Mouse (Mus musculus) urinary bladder, postnatal 10 days (tissue): Measurements from ENCODE around the gene Fip1l1.

Experiments
- DNase-seq: peaks from one replicate; pipeline ENCODE4 v3.0.0; 2022; ENCODE audit warnings: low spot score

Fip1l1 gene

DNA sequence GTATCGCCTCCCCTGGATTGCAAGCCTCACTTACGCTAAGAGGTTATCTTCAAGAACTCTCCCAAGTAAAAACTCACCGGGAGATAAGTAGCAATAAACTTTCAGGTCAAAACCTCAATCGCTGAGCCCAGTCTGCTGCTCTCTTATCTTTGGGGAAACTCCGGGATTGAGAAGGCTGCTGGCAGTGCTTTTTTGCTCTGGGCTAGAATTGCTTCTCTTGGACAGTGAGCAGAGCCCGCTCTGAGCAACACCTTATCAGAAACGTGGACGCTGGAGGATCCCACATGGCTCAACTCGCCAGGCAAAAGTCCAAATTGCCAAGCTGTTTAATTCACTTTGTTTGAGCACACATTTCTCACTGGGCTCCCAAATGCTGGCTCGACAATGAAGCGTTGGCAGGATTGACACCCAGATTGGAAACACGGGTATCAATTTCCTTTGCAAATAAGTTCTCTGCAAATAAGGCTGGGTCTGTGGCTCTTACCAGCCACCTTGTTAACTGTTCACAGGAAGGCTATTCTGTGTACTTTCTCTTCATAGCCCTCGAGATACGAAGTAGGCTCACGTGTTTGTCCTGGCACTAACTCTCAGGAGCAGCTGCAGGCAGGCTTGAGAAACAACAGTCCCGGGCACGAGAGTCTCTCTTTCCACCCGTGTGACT lies 78.4 kb downstream of the Fip1l1 start:
- no peak for DNase-seq

DNA sequence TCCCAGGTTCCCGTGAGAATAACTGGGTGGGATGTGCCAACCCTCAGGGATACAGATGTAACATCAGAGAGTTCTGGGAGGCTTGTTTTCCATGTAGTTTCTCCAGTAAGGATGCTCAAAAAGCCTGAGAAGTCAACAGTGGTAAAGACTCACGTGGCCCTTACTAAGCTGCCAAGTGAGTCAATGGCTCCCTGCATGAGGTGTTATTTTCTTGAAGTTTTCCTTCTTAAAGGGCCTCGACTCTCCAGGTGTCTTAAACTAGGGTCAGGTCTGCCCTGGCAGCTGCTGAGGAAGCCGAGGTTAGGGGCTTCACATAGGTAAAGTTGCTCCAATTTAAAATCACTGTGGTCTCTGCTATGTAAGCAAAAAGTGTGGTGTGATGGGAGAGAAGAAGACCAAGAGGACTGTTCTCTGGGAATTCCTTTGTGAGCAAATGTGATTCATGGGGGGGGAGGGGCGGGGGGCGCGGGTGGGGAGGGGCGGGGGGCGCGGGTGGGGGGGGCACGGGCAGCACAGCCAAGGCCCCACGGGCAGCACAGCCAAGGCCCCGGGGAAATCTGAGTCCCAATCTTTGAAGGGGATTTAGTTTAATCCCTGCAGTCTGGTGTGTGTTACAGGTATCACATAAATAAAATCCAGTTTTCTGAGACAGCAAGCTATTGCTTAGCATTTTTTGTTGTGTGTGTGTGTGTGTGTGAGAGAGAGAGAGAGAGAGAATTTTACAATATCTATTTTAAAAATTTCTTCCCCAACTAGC lies 82.7 kb downstream of the Fip1l1 start:
- no peak for DNase-seq

DNA sequence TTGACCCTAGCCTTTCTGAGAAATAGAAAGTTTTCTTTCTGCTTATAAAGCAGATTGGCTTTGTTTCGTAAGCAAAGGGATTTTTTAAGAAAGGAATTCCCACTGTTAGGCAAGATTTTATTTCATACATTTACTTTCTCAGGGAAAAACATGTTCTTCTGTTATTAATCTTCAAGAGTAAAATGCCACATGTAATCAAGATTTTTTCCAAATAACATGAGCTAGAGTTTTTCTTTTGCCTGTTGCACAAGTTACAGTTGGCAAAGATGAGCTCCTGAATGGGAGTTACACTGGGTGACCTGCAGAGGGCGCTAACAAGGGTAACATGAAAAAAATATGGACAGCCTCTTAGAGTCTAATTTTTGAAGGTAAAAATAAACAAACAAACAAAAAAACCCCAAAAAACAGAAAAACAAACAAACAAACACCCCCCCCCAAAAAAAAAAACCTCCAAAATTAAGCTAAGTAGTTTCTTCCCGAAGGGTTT lies 83.4 kb downstream of the Fip1l1 start:
- DNase-seq, result no peak

DNA sequence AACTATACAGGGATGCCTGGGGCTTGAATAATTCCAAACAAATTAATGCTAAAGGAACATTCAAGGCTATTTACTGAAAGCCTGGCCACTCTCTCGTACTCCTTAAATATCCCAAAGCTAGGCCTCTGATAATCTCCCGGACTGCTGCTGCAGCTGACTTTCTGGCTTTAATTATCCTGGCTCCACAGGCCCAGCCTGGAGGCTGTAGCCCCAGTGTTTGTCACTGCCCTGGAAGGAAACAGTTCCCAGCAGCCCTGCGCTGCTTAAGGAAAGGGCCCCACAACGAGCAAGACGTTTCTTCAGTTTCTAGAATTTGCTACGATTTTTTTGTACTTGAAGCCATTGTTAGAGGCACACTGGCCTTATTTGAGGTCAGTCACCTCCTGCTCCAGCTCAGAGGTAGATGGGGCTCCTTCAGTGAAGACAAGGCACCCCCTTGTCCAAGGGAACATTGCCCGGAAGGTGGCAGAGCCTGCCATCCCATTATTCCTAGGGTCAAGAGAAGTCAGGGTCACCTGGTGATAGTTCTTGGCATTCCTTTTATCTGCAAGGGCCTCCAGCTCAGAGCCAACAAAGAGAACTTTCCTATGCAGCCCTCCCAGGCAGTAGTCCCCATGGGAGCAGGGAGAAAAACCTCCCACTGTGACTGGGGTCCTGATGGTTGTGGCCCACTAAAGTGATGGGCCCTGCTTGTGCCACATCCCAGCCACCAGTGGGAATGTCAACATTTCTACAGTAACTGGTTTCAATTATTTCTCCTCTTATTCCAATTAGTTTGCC lies 86.6 kb downstream of the Fip1l1 start:
- no peak for DNase-seq

DNA sequence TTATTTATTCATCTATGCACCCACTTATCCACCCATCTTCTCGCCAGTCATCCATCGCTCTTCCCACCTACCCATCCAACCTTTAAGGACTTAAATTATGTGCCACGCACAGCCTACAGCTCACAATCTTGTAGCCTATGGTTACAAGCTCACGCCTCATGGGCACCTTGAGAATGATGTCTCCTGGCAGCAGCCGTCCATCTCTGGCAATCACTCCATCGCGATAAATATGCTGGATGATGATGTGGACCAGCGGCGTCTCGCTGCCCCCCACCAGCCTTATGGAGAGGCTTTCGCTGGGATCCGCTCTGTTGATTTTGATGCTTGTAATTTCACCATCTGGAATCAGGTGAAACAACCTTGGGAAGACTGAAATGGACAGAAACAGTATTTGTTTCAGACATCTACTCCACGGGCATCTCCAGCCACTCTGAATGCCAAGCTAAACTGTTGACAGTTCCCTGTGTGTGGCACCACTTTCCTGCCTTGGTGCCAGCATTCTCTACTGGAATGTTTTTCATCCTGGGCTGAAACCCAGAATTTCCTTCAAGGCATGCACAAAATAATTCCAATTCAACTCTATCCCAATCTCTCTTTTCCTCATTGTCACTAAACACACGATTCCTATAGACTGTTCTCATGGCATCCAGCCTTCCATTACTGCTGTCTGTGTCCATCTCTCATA lies 88.2 kb downstream of the Fip1l1 start:
- DNase-seq, result no peak

DNA sequence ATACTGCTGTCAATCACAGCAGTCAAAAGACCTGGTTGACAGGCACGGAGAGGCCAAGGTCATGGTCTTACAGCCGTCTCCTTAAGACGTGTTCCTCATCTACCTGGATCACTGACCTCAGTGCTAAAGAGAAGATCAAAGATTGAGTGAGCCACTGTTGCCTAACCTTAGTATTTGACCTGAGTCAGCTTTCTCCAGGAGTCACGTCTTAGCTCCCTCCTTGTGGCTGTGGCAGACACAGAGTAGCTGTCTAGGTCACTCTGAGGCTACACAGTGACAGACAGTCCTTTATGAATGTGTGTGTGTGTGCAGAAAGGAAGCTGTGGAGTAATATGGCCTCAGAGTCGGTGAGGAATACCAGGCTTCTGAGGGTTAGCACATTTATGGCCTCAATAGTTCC lies 89.1 kb downstream of the Fip1l1 start:
- no peak for DNase-seq

DNA sequence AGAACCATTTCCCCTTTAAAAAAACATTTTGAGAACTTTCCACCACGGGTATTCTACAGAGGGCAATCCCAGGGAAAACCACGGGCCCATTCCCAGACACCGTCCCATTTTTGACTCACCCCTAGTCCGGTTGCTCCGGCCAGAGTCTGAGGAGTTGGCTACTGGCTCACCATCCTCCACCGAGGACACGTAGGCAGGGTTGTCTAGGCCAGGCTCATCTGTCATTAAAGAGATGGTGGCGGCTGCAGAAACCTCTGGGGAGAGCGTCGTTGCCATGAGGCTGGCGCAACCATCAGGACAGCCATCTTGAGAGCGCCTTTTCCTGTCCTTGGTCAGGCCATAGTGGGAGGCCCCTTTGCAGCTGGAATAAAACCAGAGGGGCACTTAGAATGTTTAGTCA lies 92.8 kb downstream of the Fip1l1 start:
- no peak for DNase-seq

DNA sequence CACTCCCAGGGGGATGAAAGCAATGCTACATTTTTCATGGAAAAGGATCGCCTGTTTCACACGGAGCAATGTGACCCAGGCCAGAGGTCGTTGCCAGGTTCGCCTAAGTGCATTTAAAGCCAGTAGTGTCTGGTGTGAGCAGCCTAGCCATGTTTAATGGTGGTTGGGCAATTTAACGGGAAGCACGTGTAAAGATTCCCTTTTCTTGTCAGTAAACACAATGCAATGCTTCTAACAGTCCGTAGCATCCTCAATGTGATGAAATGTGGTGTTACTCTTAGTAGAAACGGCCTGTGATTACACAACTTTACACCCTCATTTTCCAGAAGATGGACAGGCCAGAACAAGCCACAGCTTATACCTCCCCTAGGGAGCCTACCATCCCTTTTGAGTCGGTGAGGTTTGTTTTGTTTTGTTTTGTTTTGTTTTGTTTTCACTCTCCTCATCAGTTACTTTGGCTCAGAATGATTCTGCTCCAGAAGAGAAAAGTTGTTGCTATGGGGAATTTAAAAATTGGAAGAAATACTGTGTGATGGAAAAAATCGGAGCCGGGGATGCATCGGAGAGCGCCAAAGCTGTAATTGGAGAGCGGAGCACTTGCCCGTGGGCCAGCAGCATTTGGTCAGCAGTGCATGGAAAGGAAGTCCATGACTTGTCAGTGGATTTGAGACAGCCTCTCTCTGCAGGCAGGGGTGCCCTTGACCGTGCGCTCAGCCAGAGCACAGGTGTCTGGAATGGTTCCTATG lies 97.3 kb downstream of the Fip1l1 start:
- DNase-seq, result no peak

DNA sequence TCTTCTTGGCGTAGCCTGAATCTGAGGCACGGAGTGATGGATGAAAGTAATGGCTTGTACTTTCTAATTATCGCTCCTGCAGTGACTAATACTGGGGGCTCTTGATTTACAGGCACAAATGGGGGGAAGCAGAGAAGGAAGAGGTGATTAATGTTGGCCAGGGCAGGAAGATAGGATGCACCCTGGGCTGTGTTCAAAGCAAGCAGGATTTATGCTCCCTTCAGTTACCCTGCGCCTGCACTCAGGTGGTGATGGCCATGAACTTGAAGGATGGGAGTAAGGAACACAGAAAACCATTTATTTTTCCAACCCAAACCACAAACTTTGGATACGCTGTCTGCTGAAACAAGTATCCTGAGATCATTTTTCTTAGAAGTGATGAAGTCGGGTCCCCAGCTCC lies 98.2 kb downstream of the Fip1l1 start:
- no peak for DNase-seq

DNA sequence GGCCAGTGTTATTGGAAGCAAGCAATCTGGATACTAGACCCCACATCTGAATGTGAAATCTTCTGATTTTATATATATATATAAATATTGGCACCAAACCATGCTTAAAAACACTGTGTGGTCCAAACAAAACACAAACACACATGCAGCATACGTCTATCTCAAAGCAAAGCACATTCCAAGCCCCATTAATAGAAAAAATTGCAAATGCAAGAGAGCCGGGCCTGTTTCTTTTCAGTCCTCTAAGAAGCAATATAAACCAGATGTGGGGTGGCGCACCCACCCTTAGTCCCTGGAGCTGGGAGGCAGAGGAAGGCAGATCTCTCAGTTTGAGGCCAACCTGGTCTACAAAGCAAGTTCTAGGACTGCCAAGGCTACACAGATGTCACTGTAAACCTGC lies 99.1 kb downstream of the Fip1l1 start:
- DNase-seq, result no peak

DNA sequence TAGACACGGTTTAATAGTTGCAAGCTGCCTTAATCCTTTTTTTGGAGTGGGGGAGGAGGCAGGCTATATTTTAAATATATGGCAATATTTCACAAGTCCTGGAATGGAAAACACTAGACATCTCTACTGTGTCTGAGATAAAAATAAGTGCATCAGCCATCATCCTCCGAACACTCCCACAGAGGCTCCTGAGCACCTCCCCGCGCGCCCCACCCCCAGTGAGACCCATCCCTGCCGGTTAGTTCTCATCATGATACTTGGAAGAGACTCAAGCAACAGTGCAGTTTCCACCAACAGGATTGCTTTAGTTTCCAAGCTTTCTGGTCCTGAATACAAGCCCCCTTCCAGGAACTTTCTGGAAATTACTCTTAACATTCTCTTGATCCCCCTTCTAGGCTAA lies 104.3 kb downstream of the Fip1l1 start:
- no peak for DNase-seq

DNA sequence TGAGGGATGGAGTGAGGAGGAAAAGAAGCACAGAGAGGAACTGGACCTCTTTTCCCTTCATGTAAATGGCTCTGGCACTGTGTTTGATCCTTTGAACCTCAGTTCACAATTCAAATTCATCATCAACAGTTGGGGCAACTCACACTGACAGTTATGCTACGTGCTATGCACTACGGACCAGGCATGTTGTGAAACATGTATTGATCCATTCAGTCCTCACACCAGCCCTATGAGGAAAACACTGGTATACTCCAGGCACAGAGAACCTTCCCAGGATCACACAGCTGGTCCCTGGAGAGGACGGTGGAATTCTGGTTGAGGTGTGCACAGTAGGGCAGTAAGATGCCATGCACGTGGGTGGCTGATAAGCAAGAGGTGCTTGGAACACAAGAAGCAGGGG lies 105.3 kb downstream of the Fip1l1 start:
- no peak for DNase-seq

DNA sequence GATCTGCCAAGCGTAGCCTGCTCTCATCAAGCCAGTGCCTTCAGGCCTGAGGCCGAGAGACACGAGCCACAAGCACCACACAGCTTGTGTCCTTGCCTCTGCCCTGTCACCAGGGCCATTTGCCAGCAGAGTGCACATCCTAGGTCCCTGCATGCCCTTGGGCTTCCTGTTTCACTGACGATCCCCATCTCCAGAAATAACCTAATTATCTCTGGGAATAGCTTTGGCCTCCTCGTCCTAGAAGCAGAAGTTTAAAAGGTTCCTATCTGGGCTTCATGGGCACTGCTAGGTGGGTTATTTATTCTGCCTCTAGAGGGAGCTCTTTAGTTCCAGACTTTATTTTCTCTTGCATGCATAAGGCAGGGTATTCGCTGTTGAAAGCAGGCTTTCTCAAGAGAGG lies 105.8 kb downstream of the Fip1l1 start:
- no peak for DNase-seq

DNA sequence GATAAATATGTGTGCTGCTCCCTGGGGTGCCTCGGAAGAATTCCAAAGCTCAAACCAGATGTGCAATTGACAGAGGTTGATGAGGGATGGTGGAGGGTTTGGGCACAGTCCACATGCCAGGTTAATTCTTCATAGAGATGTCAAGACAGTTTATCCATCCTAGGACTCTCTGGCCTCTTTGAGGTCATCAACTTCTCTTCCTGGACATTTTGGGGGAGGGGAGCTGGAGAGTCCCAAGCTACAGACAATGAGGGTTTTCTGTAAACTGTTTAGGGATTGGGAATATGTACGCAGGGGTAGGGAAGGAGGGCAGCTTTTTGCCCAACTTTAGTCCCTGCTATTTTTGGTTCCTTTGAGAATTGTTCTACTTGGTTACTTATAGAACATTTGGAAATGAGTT lies 107.0 kb downstream of the Fip1l1 start:
- no peak for DNase-seq

DNA sequence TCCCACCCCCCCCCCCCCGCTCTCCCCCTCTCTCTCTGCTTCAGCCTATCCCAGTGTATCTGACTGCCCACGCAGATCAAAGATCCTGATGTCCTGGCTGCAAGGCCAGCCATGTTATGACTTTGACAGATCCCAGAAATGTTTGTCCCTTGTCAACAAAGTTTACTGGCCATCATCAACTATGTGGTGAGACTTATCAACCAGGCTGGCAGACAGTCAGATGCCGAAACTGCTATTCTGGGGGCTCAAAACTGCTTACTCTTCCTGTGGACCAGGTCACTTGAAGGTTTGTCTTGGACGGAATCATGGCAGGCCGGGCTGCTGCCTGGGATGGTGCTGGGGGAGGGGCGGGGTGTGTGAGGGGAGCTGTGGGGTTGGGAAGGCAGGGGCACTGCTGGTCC lies 112.3 kb downstream of the Fip1l1 start:
- DNase-seq, result no peak

DNA sequence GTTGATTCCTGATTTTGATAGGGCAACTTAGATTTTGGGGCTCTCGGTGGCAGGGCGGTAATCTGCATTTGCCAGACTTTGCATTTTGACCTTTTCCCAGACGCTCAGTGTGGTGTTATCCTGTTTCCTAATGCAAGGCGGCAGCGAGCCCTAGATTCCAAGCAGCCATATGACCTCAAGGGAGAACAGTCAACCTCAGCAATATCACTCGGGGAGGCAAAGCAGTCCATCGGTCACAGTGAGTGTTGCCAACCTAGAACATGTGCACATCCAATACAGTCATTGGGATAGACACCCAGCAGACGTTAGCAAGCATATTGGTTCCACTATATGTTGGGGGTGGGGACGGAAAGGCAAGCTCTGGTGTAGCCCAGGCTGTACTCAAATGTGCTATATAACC lies 113.0 kb downstream of the Fip1l1 start:
- no peak for DNase-seq
